Mouse (Mus musculus) c-Kit-positive CD71-negative TER-119-negative erythroid progenitor cells, embryonic 14.5 days (primary cell): Measurements from ENCODE around the gene Cib1.

Experiments used
- DNase-seq: peaks from one replicate; pipeline ENCODE4 v3.0.0-alpha.2; 2013; ENCODE audit warnings: low read depth

Cib1 gene

GRCm38 (mm10) chr7:80184968-80185367 is 47.6 kb downstream of the Cib1 start:
- no peak for DNase-seq

GRCm38 (mm10) chr7:80184551-80184950 is 48.1 kb downstream of the Cib1 start:
- no peak for DNase-seq

- no peak for DNase-seq
Measured at GRCm38 (mm10) chr7:80183969-80184368, 48.6 kb downstream of the Cib1 start.

- DNase-seq = no peak
Measured at GRCm38 (mm10) chr7:80183466-80183865, 49.1 kb downstream of the Cib1 start.

GRCm38 (mm10) chr7:80182139-80182538 is 50.5 kb downstream of the Cib1 start:
- DNase-seq = no peak

- no peak for DNase-seq
Measured at GRCm38 (mm10) chr7:80181078-80181477, 51.5 kb downstream of the Cib1 start.

GRCm38 (mm10) chr7:80180202-80180601 is 52.4 kb downstream of the Cib1 start:
- no peak for DNase-seq

GRCm38 (mm10) chr7:80179790-80180189 is 52.8 kb downstream of the Cib1 start:
- no peak for DNase-seq

GRCm38 (mm10) chr7:80179327-80179726 is 53.3 kb downstream of the Cib1 start:
- DNase-seq = no peak

GRCm38 (mm10) chr7:80178037-80178729 is 54.4 kb downstream of the Cib1 start:
- no peak for DNase-seq

- DNase-seq = no peak
Measured at GRCm38 (mm10) chr7:80177438-80177837, 55.2 kb downstream of the Cib1 start.
